Mouse (Mus musculus) splenic B cell, adult 2 months (primary cell): ENCODE measurements around the gene Jakmip3.

Experiments used
- DNase-seq: peaks from one replicate; pipeline ENCODE4 v3.0.0-alpha.2; 2011; ENCODE audit warnings: low read depth, low spot score
- H3K27me3 ChIP-seq: 2 replicates; pipeline ENCODE4 v1.6.1; 2012; ENCODE audit warnings: mild to moderate bottlenecking, low read length, moderate library complexity, mixed read lengths; ENCODE audit not compliant: control insufficient read depth, poor library complexity, insufficient read depth, severe bottlenecking
- H3K36me3 ChIP-seq: 2 replicates; pipeline ENCODE4 v1.6.1; 2012; ENCODE audit warnings: mild to moderate bottlenecking, low read length, moderate library complexity, mixed read lengths; ENCODE audit not compliant: control insufficient read depth, poor library complexity, insufficient read depth, severe bottlenecking

Jakmip3 gene

DNA sequence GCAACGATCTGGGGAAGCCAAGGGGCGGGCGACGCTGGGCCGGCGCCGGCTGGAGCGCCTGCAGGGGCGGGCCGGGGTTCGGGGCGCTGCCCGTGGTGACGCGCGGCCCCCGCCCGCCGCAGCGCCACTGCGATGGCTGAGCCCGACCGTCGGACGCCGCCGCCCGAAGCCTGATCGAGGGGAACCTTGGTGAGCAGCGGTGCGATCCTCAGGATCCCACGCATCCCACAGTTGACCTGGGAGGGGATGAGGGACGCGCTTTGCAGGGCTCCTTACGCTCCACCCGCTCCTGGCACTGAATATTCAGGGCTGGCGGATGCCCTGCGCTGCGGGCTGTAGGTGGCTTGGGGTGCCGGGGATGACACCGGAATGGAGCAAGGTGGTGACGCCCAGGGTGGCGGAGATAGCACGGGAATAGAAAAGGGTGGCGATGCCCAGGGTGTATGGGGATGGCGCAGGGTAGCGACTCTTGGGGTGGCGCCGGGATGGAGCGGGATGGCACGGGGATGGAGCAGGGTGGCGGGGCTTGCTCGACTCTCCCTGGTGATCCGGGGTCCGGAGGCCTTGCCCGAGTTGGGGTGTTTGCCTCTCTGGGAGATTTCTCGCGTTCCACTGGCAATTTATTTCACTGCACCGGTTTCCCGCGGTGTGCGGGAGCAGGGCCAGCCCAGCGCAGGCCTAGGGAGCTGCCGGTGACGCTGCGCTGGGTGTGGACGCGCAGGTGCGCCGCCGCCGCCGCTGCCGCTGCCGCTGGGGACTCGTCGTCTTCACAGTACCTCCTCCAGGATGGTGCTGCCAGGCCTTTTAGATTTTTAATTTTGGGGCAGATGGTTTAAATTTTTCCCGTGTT is at the start of gene Jakmip3:
Jakmip3 (plus strand) TSS at position 119 of the 850 bp plus-strand sequence.
- DNase-seq = no peak
- Histone ChIP-seq H3K36me3 (no peaks in the 10 kb centered on the region), H3K27me3 (no peaks in the 10 kb centered on the region; the same call in 1 of the 2 replicates)

DNA sequence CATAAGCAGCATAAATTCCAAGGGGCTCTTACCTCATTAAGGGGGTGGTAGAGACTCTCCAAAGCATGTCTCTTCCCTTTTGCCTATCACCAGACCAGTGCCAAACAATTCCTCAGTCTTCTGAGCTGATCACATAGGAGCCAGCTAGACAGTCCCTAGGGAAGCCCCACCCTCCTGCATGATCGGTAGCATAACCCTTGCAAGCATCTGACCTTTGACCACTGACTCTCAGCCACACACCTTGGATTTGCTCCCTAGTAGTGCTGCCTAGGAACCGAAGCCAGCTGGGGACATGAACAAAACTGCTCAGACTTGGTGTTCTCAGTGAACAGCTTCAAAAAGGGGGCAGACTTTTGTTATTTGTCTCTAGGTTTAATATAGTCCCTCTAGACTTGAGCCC is 42.4 kb upstream of the Jakmip3 start:
- DNase-seq = no peak
- Histone ChIP-seq H3K27me3 (no peaks in the 10 kb centered on the region), H3K36me3 (0 out of 2 replicates have a peak, but pooled peaks cover 1% of the 10 kb centered on the region)

- 0 out of 2 replicates have a peak, but pooled peaks cover 1% of the 10 kb centered on the region for H3K36me3 ChIP-seq
- H3K27me3 ChIP-seq = no peaks in the 10 kb centered on the region
- DNase-seq = no peak
Observed at GRCm38 (mm10) chr7:138898743-138899142, 41.8 kb upstream of the Jakmip3 start.

- H3K36me3 ChIP-seq = no peaks in the 10 kb centered on the region
- no peak for DNase-seq
- H3K27me3 ChIP-seq = no peaks in the 10 kb centered on the region
Observed at GRCm38 (mm10) chr7:138903886-138904435, 36.6 kb upstream of the Jakmip3 start.

GRCm38 (mm10) chr7:138906441-138906840 is 34.1 kb upstream of the Jakmip3 start:
- Histone ChIP-seq H3K36me3 (no peaks in the 10 kb centered on the region), H3K27me3 (no peaks in the 10 kb centered on the region)
- no peak for DNase-seq

- no peak for DNase-seq
- H3K36me3 ChIP-seq = no peaks in the 10 kb centered on the region
- H3K27me3 ChIP-seq = no peaks in the 10 kb centered on the region
Observed at GRCm38 (mm10) chr7:138907043-138907442, 33.5 kb upstream of the Jakmip3 start.

DNA sequence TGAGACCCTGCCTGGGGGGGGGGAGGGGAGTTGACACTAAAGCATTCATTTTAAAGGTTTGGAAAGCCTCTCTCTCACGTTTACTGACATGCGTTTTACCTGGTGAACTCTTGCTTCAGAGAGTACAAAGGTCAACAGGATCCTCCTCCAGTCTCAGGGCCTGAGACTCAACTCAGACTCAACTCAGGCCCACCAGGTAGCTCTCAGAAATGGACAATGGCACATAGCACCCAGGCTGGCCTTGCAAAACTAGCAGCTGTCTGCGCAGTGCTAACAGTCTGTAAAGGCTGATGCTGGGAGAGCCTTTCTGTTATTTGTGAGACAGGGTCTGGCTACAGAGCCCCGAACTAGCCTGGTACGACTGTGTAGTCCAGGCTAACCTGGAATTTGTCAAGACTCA is 32.6 kb upstream of the Jakmip3 start:
- no peak for DNase-seq
- Histone ChIP-seq H3K27me3 (no peaks in the 10 kb centered on the region), H3K36me3 (no peaks in the 10 kb centered on the region)

DNA sequence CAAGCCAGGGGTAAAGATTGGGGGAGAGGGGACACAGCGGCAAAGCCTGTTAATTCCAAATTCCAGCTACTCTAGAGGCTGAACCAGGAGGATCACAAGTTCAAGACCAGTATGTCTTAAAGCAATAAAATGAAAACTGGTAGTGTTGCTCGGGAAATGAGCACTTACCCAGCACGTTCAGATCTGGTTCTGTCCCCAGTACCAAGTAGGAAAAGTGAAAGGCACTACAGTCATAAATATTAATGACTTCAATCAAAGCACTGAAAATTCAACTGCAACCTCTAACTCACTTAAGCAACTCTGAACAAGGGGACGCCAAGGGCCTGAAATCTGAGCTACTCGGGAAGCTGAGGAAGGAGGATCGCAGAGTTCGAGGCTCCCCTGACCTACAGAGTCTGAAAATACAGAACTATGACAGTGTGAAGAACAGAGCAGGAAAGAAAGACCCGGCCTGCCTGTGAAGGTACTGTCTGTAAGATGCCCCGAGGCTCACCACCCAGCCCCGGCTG is 31.7 kb upstream of the Jakmip3 start:
- no peaks in the 10 kb centered on the region for H3K36me3 ChIP-seq
- no peak for DNase-seq
- H3K27me3 ChIP-seq = no peaks in the 10 kb centered on the region

DNA sequence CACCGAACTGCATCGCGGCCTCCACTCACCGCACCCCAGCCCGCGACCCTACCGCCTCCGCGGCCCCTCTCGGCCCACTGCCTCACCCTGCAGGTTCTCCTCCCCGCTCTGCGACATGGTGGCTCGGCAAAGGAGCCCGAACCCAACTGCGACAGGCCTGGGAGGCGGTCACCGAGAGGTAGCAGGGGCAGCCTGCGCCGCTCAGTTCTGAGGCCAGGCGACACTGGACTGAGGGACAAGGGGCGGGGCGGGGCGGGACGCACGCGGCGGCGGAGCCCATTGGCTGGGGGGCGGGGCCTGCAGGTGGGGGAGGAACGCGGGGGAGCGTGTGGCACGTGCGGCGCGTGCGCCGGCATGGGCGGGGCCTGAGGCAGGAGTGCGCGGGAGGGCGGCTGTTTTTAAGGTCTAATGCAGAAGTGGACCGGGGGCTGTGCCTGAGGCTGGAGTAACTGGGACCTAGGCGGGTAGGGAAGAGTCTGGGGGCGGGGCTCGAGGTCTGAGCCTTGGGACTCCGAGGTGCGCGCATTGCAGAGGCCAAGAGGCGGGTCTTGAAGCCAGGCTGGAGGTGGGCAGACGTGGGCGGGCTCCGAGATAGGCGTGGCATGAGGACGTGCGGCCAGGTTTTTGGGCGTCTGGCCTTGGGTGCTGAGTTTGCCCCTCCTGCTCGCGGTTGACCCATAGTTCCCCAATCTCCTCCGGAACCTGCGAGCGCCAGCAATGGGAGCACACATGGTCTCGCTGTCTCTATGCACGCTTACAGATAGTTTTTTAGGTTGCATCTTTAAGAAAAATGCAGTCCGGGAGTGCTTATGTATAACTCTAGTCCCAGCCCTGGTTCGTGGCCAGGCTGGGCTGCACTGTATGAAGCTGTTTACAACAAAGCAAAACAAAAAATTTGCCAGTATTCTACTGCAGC is 31.0 kb upstream of the Jakmip3 start, which contains the start of gene Bnip3:
Bnip3 (minus strand) TSS at position 243 of the 916 bp plus-strand sequence.
- no peaks in the 10 kb centered on the region for H3K36me3 ChIP-seq
- no peaks in the 10 kb centered on the region for H3K27me3 ChIP-seq
- DNase-seq = peak; percentile 94

DNA sequence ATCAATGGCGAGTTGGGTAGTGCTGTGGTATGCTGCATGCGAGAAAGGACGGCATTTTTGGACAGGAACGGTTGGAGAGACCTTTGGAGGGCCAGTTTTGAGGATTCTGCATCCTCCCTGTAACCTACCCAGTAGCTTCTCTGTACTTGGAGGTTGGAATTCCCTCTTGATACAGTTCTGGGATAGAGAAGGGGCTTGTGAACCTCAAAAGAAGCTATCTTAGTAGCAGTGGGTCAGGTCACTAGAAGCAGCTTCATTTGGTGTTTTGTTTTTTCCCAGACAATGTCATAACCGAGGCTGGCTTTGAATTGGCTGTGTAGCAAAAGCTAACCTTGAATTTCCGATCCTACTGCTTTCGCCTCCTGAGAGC is 30.4 kb upstream of the Jakmip3 start:
- Histone ChIP-seq H3K36me3 (no peaks in the 10 kb centered on the region), H3K27me3 (no peaks in the 10 kb centered on the region)
- DNase-seq = no peak

DNA sequence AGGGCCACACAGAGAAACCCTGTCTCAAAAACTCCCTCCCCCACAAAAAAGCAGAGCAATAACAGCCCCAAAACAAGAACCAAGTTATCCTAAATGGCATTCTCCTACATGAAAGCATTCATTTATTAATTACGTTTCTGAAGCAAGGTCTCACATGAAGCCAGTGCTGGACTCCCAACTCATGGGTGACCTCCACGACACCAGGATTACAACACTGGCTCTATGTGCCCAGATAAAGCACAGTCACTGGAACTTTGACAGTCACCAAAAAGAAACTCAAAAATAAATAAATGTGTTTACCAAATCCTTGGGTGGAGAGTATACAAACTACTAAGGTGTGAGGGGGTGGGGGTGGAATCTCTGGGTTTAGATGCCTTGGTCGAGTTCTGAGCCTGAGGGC is 26.9 kb upstream of the Jakmip3 start:
- no peaks in the 10 kb centered on the region for H3K27me3 ChIP-seq
- no peaks in the 10 kb centered on the region for H3K36me3 ChIP-seq
- DNase-seq = no peak

- DNase-seq = peak; percentile 66
- Histone ChIP-seq H3K27me3 (no peaks in the 10 kb centered on the region), H3K36me3 (no peaks in the 10 kb centered on the region)
Observed at GRCm38 (mm10) chr7:138919156-138919944, 21.2 kb upstream of the Jakmip3 start.

DNA sequence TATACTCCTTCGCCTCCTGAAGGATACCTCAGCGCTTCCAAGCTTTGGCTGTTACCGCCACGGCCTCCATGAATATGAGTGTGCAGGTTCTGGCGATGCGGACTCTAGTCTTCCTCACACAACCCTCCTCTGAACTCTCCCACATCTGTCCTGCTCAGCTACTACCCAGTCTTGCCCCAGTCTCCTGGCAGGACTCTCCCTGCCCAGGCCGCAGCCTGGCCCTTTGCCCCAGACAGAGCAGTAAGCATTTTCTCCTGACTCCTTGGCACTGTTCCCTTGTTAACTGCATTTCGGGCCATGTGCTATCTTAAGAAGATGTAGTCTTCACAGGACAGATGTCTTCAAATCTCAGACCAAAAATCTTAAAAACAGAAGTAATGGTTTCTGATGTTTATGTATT is 18.9 kb upstream of the Jakmip3 start:
- DNase-seq = no peak
- no peaks in the 10 kb centered on the region for H3K36me3 ChIP-seq
- no peaks in the 10 kb centered on the region for H3K27me3 ChIP-seq
